ENCODE assay signal across 15 mouse cellular contexts in the genomic region with DNA sequence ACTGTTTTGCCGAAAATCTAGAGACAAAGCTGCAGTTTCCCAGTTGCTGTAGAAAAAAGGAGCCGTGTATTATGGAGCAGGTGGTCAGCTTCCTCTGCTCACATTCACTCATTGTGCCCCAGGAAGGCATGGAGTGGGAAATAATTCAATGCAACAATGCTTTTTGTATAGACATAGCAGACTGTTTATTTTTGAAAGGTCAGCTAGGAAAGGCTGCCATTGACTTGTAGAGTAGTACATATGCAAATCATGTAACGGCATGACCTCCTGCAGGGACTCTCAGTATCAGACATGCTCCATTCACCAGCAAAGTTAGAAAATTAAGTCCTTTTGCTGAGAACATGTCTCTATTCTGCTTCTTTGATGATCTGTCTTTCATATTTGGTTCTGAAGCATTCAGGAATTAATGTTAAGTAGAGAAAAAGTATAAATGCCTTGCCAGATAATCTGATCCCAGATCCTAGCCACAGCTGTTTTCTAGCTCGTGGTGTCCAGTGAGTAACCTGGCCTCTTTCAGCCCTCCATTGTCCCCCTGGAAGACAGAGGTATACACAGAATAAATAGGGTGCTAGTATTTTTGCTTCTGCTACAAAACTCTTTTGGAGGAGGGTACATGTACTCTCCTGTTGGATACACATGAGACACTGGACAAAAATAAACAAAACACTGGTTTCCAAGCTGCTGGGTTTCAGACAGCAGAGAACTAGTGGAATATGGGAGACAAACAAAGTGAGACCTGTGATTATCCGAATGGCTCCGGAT.
"Had no signal": no experiment of that assay in that cellular context is flagged by ENCODE, and none has a peak within 500 bp of the region (broad histone marks: within the 10 kb centered on the region; RNA-seq: fewer than 3 reads in every experiment).

No protein-coding gene starts in this region.

- H3K4me3 ChIP-seq: left cerebral cortex, adult 2 months; limb, embryonic 10.5 days; liver, embryonic 15.5 days; midbrain, embryonic 15.5 days had no signal

- H3K27me3 ChIP-seq: liver, embryonic 15.5 days; midbrain, embryonic 15.5 days had no signal

- DNase-seq: kidney, adult 8-10 months; kidney, postnatal 25 days; lung, adult 2 months; lung, postnatal 36 days; retina, postnatal 1 day; right cerebral cortex, postnatal 4 days; spleen, adult 18-20 months; thymus, adult 2 months; thymus, postnatal 25 days had no signal

- H3K27ac ChIP-seq: left cerebral cortex, adult 2 months; limb, embryonic 10.5 days; liver, embryonic 15.5 days; midbrain, embryonic 15.5 days had no signal

- H3K4me1 ChIP-seq: liver, embryonic 15.5 days had no signal

- H3K9ac ChIP-seq: liver, embryonic 15.5 days; midbrain, embryonic 15.5 days had no signal

- H3K9me3 ChIP-seq: limb, embryonic 10.5 days; liver, embryonic 15.5 days; midbrain, embryonic 15.5 days had no signal

- H3K36me3 ChIP-seq: limb, embryonic 10.5 days; liver, embryonic 15.5 days; midbrain, embryonic 15.5 days had no signal

- H3K4me2 ChIP-seq: liver, embryonic 11.5 days; liver, embryonic 15.5 days; midbrain, embryonic 15.5 days had no signal

- ATAC-seq: lung, postnatal 0 days; midbrain, embryonic 15.5 days had no signal
